Mouse (Mus musculus): ENCODE measurements around the gene Gart.

DNA sequence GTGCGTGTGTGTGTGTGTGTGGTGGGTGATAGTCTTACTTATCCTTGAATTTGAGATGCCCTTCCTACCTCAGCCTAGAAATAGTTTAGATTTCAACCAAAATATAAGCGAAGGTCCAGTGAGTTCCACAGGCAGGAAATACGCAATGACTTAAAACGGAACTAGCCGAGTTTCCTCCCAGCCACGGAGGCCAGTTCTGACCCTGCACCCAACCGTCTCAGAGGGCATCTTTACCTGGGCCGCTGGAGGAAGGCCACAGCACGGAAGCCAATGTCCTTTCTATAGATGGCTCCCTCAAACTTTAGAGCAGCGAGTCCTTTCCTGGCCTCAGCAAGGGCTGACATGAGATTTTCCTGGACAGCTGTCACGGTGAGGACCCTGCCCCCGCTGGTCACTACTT is 13.1 kb downstream of the Gart start:
- no peak for TF ChIP-seq CTCF (IDR thresholded peaks at IDR 0.05; ENCODE audit: low read depth)
- no peak for TF ChIP-seq EP300 (IDR thresholded peaks at IDR 0.05; ENCODE audit: low read depth)
